In the genomic region with DNA sequence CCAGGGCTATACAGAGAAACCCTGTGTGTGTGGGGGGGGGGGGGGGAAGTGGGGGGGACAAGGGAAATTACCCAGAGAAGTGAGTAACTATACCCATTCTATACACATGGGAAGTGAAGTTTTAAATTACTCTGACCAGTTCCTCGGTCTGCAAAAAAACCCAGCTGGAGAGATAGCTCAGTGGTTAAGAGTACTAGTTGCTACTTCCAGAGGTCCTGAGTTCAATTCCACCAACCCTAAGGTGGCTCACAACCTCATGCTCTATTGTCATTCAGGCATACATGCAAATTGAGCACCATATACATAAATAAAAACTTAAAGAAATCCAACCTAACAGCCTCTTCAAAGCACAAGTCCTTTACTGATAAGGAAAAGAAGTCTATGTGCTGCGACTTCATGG, we compare ENCODE assay signal across 8 mouse cellular contexts. TPM values are rescaled to one million over a fixed set of nuclear protein-coding genes. Genes with fewer than 3 reads are reported as not detected.
A peak's percentile ranks its signal among the peaks of the same experiment; 100 is the strongest.
DNase-seq lines count a peak whose midpoint lies in the region; ATAC-seq and TF ChIP-seq lines count a peak whose summit lies in the region.

No protein-coding gene starts in this region.

- peak overlapping the region; percentile 76 for H3K4me3 ChIP-seq in left cerebral cortex, adult 2 months
- H3K4me3 ChIP-seq in embryonic facial prominence, embryonic 11.5 days (ENCODE audit: low read depth, low read length): peak overlapping the region; percentile 99
- peak overlapping the region; percentile 88 for H3K4me3 ChIP-seq in hindbrain, postnatal 0 days (ENCODE audit: low read length)
- H3K4me3 ChIP-seq in myocyte: peak overlapping the region; percentile 75

- TF ChIP-seq POLR2A in myocyte (IDR thresholded peaks at IDR 0.05; ENCODE audit: insufficient read length, low read depth): no peak

- H3K9me3 ChIP-seq in embryonic facial prominence, embryonic 11.5 days (replicated peaks; ENCODE audit: control insufficient read depth, low read length): no peaks in the 10 kb centered on the region
- H3K9me3 ChIP-seq in hindbrain, postnatal 0 days (ENCODE audit: low read length): no peaks in the 10 kb centered on the region

- H3K4me2 ChIP-seq in embryonic facial prominence, embryonic 11.5 days (ENCODE audit: low read depth, low read length): peak overlapping the region; percentile 70
- H3K4me2 ChIP-seq in hindbrain, postnatal 0 days (ENCODE audit: low read depth, low read length): peak overlapping the region; percentile 71
- H3K4me2 ChIP-seq in myocyte (ENCODE audit: low read depth): peak overlapping the region; percentile 67

- WGBS in embryonic facial prominence, embryonic 11.5 days: 26% methylated on average over 2 of the region's 2 CpGs
- 43% methylated on average over 2 of the region's 2 CpGs for WGBS in hindbrain, postnatal 0 days

- no peaks in the 10 kb centered on the region for H3K4me1 ChIP-seq in embryonic facial prominence, embryonic 11.5 days (ENCODE audit: control insufficient read depth, insufficient read depth, low read length)
- H3K4me1 ChIP-seq in hindbrain, postnatal 0 days (ENCODE audit: insufficient read depth, low read length): peaks cover 8% of the 10 kb centered on the region

- TF ChIP-seq CTCF in left cerebral cortex, adult 2 months (IDR thresholded peaks at IDR 0.05): no peak
- TF ChIP-seq CTCF in hindbrain, postnatal 0 days (IDR thresholded peaks at IDR 0.05; ENCODE audit: low read depth): no peak

- H3ac ChIP-seq in myocyte (ENCODE audit: control insufficient read depth, insufficient read length): no peak overlapping the region

- H3K79me2 ChIP-seq in myocyte (ENCODE audit: control insufficient read depth, insufficient read depth): peaks cover 38% of the 10 kb centered on the region

- ATAC-seq in embryonic facial prominence, embryonic 11.5 days (replicated peaks; ENCODE audit: insufficient number of reproducible peaks, low FRiP score, low TSS enrichment, low read depth): no peak
- no peak for ATAC-seq in hindbrain, postnatal 0 days

- peak overlapping the region; percentile 90 for H3K9ac ChIP-seq in embryonic facial prominence, embryonic 11.5 days (replicated peaks; ENCODE audit: low read length)
- peak overlapping the region; percentile 85 for H3K9ac ChIP-seq in hindbrain, postnatal 0 days (replicated peaks; ENCODE audit: low read length)

- H3K36me3 ChIP-seq in embryonic facial prominence, embryonic 11.5 days (replicated peaks; ENCODE audit: control insufficient read depth, insufficient read depth, low read depth, low read length): peaks cover 2% of the 10 kb centered on the region
- H3K36me3 ChIP-seq in hindbrain, postnatal 0 days (ENCODE audit: insufficient read depth, low read length): peaks cover 3% of the 10 kb centered on the region; the same call in 1 of the 2 replicates
- peaks cover 7% of the 10 kb centered on the region for H3K36me3 ChIP-seq in myocyte (ENCODE audit: control insufficient read depth, insufficient read depth)

- peak overlapping the region; percentile 89; the same call in 1 of the 2 replicates for H3K27ac ChIP-seq in left cerebral cortex, adult 2 months
- no peak overlapping the region for H3K27ac ChIP-seq in embryonic facial prominence, embryonic 11.5 days (replicated peaks; ENCODE audit: low read depth, low read length)
- peak overlapping the region; percentile 85; the same call in 1 of the 2 replicates for H3K27ac ChIP-seq in hindbrain, postnatal 0 days

- DNase-seq in left cerebral cortex, adult 2 months (ENCODE audit: extremely low spot score in 1 of 2, low spot score in 2 of 2): no peak
- DNase-seq in left cerebral cortex, adult 8-10 months (ENCODE audit: low spot score in 2 of 2): no peak
- DNase-seq in embryonic facial prominence, embryonic 11.5 days (ENCODE audit: low spot score): no peak
- no peak for DNase-seq in hindbrain, postnatal 0 days (ENCODE audit: low spot score)
- DNase-seq in retina, postnatal 1 day: no peak
- DNase-seq in right cerebral cortex, postnatal 36 days (ENCODE audit: low spot score in 2 of 2): no peak
- DNase-seq in retina, embryonic 14.5 days (ENCODE audit: low spot score): no peak

- H3K27me3 ChIP-seq in embryonic facial prominence, embryonic 11.5 days (ENCODE audit: control insufficient read depth, insufficient read depth, low read length): no peaks in the 10 kb centered on the region
- no peaks in the 10 kb centered on the region for H3K27me3 ChIP-seq in hindbrain, postnatal 0 days (ENCODE audit: insufficient read depth, low read length)
- H3K27me3 ChIP-seq in myocyte (ENCODE audit: control insufficient read depth, insufficient read depth, insufficient read length): no peaks in the 10 kb centered on the region

- intact Hi-C loops in left cerebral cortex, adult 2 months (cut with DNase I): loop anchor here (10.0 kb wide), 1 partner anchor 795 kb away; the partner anchor contains the start of gene Cwf19l1

TF ChIP-seq in myocyte, 11 proteins besides CTCF, POLR2A, EP300 and RAD21:
- TF ChIP-seq POLR2AphosphoS2 (IDR thresholded peaks at IDR 0.05; ENCODE audit: insufficient read length, low read depth) (no peak), SRF (IDR thresholded peaks at IDR 0.05; ENCODE audit: control insufficient read depth, insufficient read length, low read depth) (no peak), REST (IDR thresholded peaks at IDR 0.05; ENCODE audit: insufficient read depth, insufficient read length) (no peak), USF1 (IDR thresholded peaks at IDR 0.05; ENCODE audit: low read depth) (no peak), E2F4 (IDR thresholded peaks at IDR 0.05; ENCODE audit: insufficient read depth) (no peak), TCF3 (IDR thresholded peaks at IDR 0.05; ENCODE audit: insufficient read length, low read depth) (no peak), MAX (IDR thresholded peaks at IDR 0.05; ENCODE audit: low read depth) (no peak), MYOG (IDR thresholded peaks at IDR 0.05; ENCODE audit: control insufficient read depth in 1 of 3, insufficient read depth in 1 of 3, insufficient read length in 2 of 3, low read depth in 2 of 3) (no peak)

RNA-seq across cellular contexts. Expression of gene Slf2, which starts 0.8 kb away (rescaled TPM):
- 10 to 100 TPM; 37.2 to 41.8 TPM for total RNA-seq in left cerebral cortex, adult 2 months (2021)
- 10 to 100 TPM; 35.1 to 40.0 (median 37.9) TPM for total RNA-seq in left cerebral cortex, adult 8-10 months (2022)
- 52.2 and 57.3 TPM in 2 replicates for polyA plus RNA-seq in embryonic facial prominence, embryonic 11.5 days (2014; fragmentation: Nextera tagmentation; extraction: Ambion mirVana)
- total RNA-seq in hindbrain, postnatal 0 days (2014; rRNA removed): 24.6 and 25.0 TPM in 2 replicates
- 18.3 and 22.3 TPM in 2 replicates for polyA plus RNA-seq in hindbrain, postnatal 0 days (2015; fragmentation: Nextera tagmentation; extraction: Ambion mirVana)
- polyA plus RNA-seq in myocyte (2012; fragmentation: generic; extraction: Trizol): 6.6 TPM

RNA-seq across cellular contexts. Expression of gene Sema4g, which starts 58.8 kb away (rescaled TPM):
- total RNA-seq in left cerebral cortex, adult 2 months (2021): 10 to 100 TPM; 19.4 to 24.4 TPM
- total RNA-seq in left cerebral cortex, adult 8-10 months (2022): 10 to 100 TPM; 16.9 to 22.5 (median 20.0) TPM
- polyA plus RNA-seq in embryonic facial prominence, embryonic 11.5 days (2014; fragmentation: Nextera tagmentation; extraction: Ambion mirVana): 4.5 TPM in 2 replicates
- total RNA-seq in hindbrain, postnatal 0 days (2014; rRNA removed): 66.9 and 81.0 TPM in 2 replicates
- polyA plus RNA-seq in hindbrain, postnatal 0 days (2015; fragmentation: Nextera tagmentation; extraction: Ambion mirVana): 14.2 and 15.7 TPM in 2 replicates
- 0.43 TPM for polyA plus RNA-seq in myocyte (2012; fragmentation: generic; extraction: Trizol)
